Mouse (Mus musculus) hindbrain, postnatal 0 days (tissue): Measurements from ENCODE around the gene Rbfox1. TPM values are rescaled to one million over a fixed set of nuclear protein-coding genes. Genes with fewer than 3 reads are reported as not detected.
A peak's percentile ranks its signal among the peaks of the same experiment; 100 is the strongest.

Experiments
- ATAC-seq: fragments of 200-750 bp; cut with Nextera tagmentation; 2 replicates; pipeline ENCODE4 v1.8.0; 2017; ENCODE audit warnings: mild to moderate bottlenecking, moderate TSS enrichment, moderate library complexity
- DNase-seq: peaks from one replicate; pipeline ENCODE4 v3.0.0-alpha.2; 2015; ENCODE audit warnings: low spot score
- H3K27ac ChIP-seq: fragments of 300-500 bp; sonication (generic); 2 replicates; pipeline ENCODE4 v1.5.1; 2014; ENCODE audit warnings: mild to moderate bottlenecking
- H3K27me3 ChIP-seq: fragments of 300-500 bp; sonication (generic); 2 replicates; pipeline ENCODE4 v1.6.1; 2014; ENCODE audit warnings: low read length, mixed read lengths; ENCODE audit not compliant: insufficient read depth
- H3K36me3 ChIP-seq: fragments of 300-500 bp; sonication (generic); 2 replicates; pipeline ENCODE4 v1.6.1; 2014; ENCODE audit warnings: low read length, mixed read lengths; ENCODE audit not compliant: insufficient read depth
- H3K4me1 ChIP-seq: fragments of 300-500 bp; sonication (generic); 2 replicates; pipeline ENCODE4 v1.6.1; 2014; ENCODE audit warnings: antibody characterized with exemption, low read length, mixed read lengths; ENCODE audit not compliant: insufficient read depth
- H3K4me2 ChIP-seq: fragments of 300-500 bp; sonication (generic); 2 replicates; pipeline ENCODE4 v1.6.1; 2014; ENCODE audit warnings: low read depth, mild to moderate bottlenecking, low read length, moderate library complexity, mixed read lengths
- H3K4me3 ChIP-seq: fragments of 300-500 bp; sonication (generic); 2 replicates; pipeline ENCODE4 v1.5.1; 2014; ENCODE audit warnings: low read length
- H3K9ac ChIP-seq: fragments of 300-500 bp; sonication (generic); replicated peaks from 2 replicates; pipeline ENCODE4 v1.6.1; 2014; ENCODE audit warnings: mild to moderate bottlenecking, low read length, moderate library complexity, mixed read lengths
- H3K9me3 ChIP-seq: fragments of 300-500 bp; sonication (generic); 2 replicates; pipeline ENCODE4 v1.6.1; 2016; ENCODE audit warnings: low read length, mixed read lengths
- CTCF ChIP-seq: IDR thresholded peaks from 2 replicates; pipeline ENCODE4 v1.5.1; 2016; ENCODE audit warnings: antibody characterized with exemption, control low read depth, low read depth
- WGBS: fragments of 180-500 bp; shearing (Covaris S2); extraction: QIAGEN DNeasy Blood & Tissue Kit; methylation state at CpG from one replicate; pipeline ENCODE4 v1.1.7; 2014; 5-methylcytosine and 5-hydroxymethylcytosine counted together
- polyA plus RNA-seq: library from polyadenylated mRNA; unstranded; fragments of >200 nt; fragmentation: Nextera tagmentation; extraction: Ambion mirVana; gene quantifications from 2 replicates; pipeline ENCODE4 v1.2.1, GENCODE M21; 2015
- total RNA-seq: library from RNA; depleted of rRNA; stranded (reverse); fragments of >200 nt; gene quantifications from 2 replicates; pipeline ENCODE4 v1.2.3, GENCODE M21; 2014

Rbfox1 gene
- total and polyA plus RNA-seq, 2 experiments from 2014 or later: 158 to 204 TPM

DNA sequence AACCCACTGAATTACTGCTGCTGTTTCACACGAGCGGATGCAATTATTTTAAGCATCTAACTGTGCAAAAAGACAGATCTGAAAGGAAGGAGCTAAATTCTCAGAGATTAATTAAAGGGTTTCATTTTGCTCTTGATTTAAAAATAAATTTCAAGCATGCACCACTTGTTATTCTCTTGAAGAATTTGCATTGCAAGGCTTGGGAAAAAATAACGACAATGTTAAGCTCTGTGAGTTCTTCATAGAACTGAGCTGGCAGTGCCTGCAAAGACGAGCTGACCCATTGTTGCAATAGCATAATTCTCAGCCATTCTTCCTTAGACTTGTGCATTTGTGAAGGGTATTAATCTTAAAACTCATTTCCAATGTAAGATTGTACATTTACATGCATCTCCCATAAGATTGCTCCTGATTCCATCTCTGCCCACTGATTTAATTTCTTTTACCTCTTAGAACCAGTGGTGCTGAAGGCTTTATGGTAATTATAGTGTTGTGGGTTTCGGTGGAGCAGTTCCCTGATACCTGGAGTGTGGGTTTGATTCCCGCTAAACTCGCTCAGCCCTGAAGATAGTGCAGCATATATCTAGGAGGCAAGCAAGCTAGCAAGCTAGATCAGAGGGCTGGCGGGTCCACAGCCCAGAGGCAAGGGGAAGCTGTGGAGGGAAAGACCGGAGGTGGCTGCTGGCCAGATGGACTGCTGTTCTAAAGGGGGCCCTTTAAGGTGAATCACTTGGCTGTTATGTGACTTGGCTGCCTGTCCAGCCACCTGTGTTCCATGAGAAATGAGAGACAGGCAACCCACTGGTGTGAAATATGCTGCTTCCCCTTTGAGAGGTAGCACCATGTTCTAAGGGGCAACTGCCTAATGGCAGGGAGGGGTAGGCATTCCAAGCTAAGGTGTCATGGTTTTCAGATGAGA lies 647.2 kb downstream of the Rbfox1 start:
- ATAC-seq: no peak
- no peak overlapping the region for H3K4me2 ChIP-seq
- no peaks in the 10 kb centered on the region for H3K27me3 ChIP-seq
- no peaks in the 10 kb centered on the region for H3K36me3 ChIP-seq
- H3K4me1 ChIP-seq: no peaks in the 10 kb centered on the region
- no peak overlapping the region for H3K4me3 ChIP-seq
- no peak for TF ChIP-seq CTCF
- H3K9ac ChIP-seq: no peak overlapping the region
- peak overlapping the region; percentile 32; the same call in 1 of the 2 replicates for H3K27ac ChIP-seq
- WGBS: 54% methylated on average over 9 of the region's 9 CpGs
- DNase-seq: peak; percentile 28
- no peaks in the 10 kb centered on the region for H3K9me3 ChIP-seq

DNA sequence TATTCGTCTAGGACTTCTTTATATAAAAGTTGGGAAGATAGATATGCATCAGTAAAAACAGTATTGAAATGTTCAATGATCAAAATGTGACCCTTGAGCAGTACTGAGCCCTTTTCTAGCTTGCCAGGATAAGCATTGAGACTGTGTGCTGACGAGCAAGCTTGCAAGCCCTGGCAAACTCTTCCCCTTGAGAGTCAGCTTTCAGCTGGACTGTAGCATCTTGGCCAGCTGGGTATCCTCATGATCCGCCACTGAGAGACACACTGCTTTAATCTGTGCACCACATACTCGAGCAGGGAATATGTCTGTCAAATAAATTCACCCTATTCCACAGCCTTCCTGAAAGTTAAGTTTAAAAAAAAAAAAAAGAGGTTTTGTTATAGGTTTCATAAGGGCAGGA lies 670.6 kb downstream of the Rbfox1 start:
- no peak for ATAC-seq
- Histone ChIP-seq H3K4me1 (no peaks in the 10 kb centered on the region), H3K27me3 (no peaks in the 10 kb centered on the region), H3K4me3 (no peak overlapping the region), H3K9me3 (no peaks in the 10 kb centered on the region), H3K36me3 (no peaks in the 10 kb centered on the region), H3K27ac (no peak overlapping the region), H3K4me2 (no peak overlapping the region), H3K9ac (no peak overlapping the region)
- TF ChIP-seq CTCF: no peak
- 53% methylated on average over 4 of the region's 4 CpGs for WGBS
- DNase-seq: no peak

DNA sequence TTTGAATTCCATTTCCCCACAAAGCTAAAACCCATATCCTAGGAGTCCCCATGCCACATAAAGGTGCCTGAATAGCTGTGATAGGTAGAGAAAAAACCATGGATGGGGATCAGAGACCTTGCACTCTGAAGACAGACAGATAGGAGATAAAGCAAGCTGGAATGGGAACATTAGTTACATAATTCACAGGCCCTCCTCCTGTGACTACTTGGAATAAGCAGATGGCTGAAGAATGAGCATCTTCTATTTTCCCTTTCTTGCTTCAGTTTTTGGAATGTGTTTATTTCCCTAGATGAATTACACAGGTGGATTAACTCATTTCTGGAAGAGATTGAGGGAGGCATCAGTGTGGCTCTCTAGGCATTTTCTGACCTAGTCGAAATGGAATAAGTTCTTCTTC lies 672.6 kb downstream of the Rbfox1 start:
- no peak for ATAC-seq
- Histone ChIP-seq H3K9me3 (no peaks in the 10 kb centered on the region), H3K4me2 (no peak overlapping the region), H3K36me3 (no peaks in the 10 kb centered on the region), H3K9ac (no peak overlapping the region), H3K4me1 (no peaks in the 10 kb centered on the region), H3K27ac (no peak overlapping the region), H3K4me3 (no peak overlapping the region), H3K27me3 (no peaks in the 10 kb centered on the region)
- DNase-seq: no peak
- 79% methylated on average over 1 of the region's 1 CpGs for WGBS
- no peak for TF ChIP-seq CTCF

DNA sequence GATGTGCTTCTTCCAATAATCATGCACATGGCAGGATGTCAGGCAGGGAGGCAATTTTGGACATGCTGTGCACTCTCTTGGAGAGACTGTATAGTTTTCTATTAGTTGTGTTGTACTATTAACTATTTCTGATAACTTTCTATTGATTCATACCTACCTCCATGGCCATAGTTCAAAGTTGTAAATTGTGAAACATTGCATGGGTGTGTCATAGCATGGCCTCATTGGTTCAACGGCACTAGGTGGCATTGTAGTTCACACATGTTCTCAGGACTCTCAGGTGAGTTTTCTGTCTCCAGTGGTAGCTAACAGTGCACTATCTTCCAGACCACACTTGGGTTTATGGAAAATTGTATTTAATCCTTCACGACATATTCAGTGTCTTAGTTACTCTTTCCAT lies 699.5 kb downstream of the Rbfox1 start:
- no peak overlapping the region for H3K27ac ChIP-seq
- ATAC-seq (no peak), DNase-seq (no peak)
- H3K4me1 ChIP-seq: no peaks in the 10 kb centered on the region
- H3K9ac ChIP-seq: no peak overlapping the region
- no peak overlapping the region for H3K4me2 ChIP-seq
- TF ChIP-seq CTCF: no peak
- WGBS: 95% methylated on average over 2 of the region's 2 CpGs
- no peaks in the 10 kb centered on the region for H3K36me3 ChIP-seq
- no peaks in the 10 kb centered on the region for H3K9me3 ChIP-seq
- no peak overlapping the region for H3K4me3 ChIP-seq
- no peaks in the 10 kb centered on the region for H3K27me3 ChIP-seq

DNA sequence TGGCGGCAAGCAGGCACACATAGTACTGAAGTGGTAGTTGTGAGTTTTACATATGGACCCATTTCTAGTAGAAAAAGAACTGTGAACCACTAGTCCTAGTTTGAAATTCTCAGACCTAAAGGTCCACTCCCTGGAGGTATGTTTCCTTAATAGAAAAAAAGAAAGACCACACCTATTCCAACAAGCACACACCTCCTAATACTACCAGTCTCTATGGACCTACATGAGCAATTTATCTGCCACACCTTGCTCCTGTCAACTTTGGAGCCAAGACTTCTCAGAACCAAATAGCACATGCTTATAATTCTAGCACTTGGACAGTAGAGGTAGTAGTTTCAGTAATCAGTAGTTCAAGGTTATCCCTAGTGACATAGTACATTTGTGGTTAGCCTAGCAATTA lies 700.0 kb downstream of the Rbfox1 start:
- no peak for TF ChIP-seq CTCF
- DNase-seq: no peak
- Histone ChIP-seq H3K4me2 (no peak overlapping the region), H3K9ac (no peak overlapping the region), H3K4me1 (no peaks in the 10 kb centered on the region), H3K27me3 (no peaks in the 10 kb centered on the region), H3K36me3 (no peaks in the 10 kb centered on the region), H3K9me3 (no peaks in the 10 kb centered on the region), H3K4me3 (no peak overlapping the region), H3K27ac (no peak overlapping the region)
- 97% methylated on average over 1 of the region's 1 CpGs for WGBS
- ATAC-seq: no peak

DNA sequence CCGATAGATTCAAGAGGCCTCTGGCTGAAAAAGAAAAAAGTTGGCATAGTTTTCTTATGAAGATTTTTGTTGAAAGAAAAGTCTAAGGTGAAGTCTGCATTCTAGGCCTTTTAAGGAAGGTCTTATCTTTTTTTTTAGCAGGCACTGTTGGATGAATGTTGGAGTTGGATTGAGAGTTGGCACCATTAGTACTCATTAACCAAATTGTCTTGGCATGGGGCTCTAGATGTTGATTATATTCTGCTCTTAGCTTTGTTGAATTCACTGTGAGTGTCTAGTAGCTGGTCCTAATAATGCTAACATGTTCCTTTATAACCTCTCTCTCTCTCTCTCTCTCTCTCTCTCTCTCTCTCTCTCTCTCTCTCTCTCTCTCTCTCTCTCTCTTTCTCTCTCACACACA lies 731.4 kb downstream of the Rbfox1 start:
- Histone ChIP-seq H3K4me2 (no peak overlapping the region), H3K9me3 (no peaks in the 10 kb centered on the region), H3K4me3 (no peak overlapping the region), H3K36me3 (no peaks in the 10 kb centered on the region), H3K9ac (no peak overlapping the region), H3K4me1 (no peaks in the 10 kb centered on the region), H3K27ac (no peak overlapping the region), H3K27me3 (no peaks in the 10 kb centered on the region)
- WGBS: 82% methylated on average over 1 of the region's 1 CpGs
- ATAC-seq: no peak
- TF ChIP-seq CTCF: no peak
- no peak for DNase-seq

DNA sequence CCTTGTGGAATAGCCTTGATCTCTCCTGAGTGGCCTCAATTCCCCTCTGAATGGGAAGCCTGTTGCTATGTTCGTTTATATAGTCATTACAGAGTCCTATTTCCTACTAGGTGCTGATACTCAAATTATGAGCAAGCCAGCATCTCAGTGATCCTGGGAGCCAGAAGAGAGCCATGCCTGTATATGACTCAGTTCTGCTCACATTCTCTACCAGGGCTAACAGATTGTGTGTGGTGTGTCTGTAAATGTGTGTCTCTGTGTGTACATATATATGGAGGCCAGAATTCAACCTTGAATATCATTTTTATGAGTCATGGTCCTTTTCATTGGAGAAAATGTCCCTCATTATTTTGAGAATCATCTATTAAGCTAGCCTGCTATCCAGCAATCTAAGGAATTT lies 755.2 kb downstream of the Rbfox1 start:
- no peaks in the 10 kb centered on the region for H3K27me3 ChIP-seq
- no peak for TF ChIP-seq CTCF
- ATAC-seq: no peak
- H3K9ac ChIP-seq: no peak overlapping the region
- DNase-seq: no peak
- H3K36me3 ChIP-seq: no peaks in the 10 kb centered on the region
- 59% methylated on average over 1 of the region's 1 CpGs for WGBS
- no peak overlapping the region for H3K4me3 ChIP-seq
- no peaks in the 10 kb centered on the region for H3K4me1 ChIP-seq
- no peaks in the 10 kb centered on the region for H3K9me3 ChIP-seq
- no peak overlapping the region for H3K4me2 ChIP-seq
- no peak overlapping the region for H3K27ac ChIP-seq
